Mouse (Mus musculus) liver, adult 2 months (tissue): ENCODE measurements around the gene Sorbs1.

ENCODE experiments used
- CTCF ChIP-seq: fragments of 200-500 bp; IDR thresholded peaks from 2 replicates; pipeline ENCODE4 v1.5.1; 2011; ENCODE audit warnings: low read depth, low read length, control low read depth
- POLR2A ChIP-seq: fragments of 200-500 bp; IDR thresholded peaks from 2 replicates; pipeline ENCODE4 v1.6.1; 2011; ENCODE audit warnings: low read length, control low read depth; ENCODE audit not compliant: insufficient read depth; ENCODE audit errors: extremely low read depth

DNA sequence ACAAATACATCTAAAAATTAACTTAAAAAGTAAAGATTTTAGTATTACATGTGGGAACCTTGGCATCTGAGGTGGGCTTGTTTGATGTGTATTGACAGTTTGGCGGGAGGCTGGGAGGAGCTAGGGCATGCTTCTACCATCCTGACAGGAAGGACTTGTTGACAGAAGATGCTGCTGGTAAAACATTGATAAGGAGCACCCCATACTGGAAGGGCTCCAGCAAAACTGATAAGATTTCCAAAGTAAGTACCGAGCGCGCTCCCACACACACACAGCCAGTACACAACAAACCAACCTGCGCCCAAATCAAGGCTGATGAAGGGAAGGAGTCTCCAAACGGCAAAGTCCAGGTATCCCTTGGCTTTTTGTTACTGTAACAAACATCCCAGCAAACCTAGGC is 22.9 kb upstream of the Sorbs1 start:
- TF ChIP-seq CTCF: no peak
- TF ChIP-seq POLR2A: no peak
